Mouse (Mus musculus) ovary, postnatal 10 days (tissue): ENCODE measurements around the gene H1foo.

Experiments used
- DNase-seq: peaks from one replicate; pipeline ENCODE4 v3.0.0; 2022; ENCODE audit warnings: low spot score

H1foo gene

DNA sequence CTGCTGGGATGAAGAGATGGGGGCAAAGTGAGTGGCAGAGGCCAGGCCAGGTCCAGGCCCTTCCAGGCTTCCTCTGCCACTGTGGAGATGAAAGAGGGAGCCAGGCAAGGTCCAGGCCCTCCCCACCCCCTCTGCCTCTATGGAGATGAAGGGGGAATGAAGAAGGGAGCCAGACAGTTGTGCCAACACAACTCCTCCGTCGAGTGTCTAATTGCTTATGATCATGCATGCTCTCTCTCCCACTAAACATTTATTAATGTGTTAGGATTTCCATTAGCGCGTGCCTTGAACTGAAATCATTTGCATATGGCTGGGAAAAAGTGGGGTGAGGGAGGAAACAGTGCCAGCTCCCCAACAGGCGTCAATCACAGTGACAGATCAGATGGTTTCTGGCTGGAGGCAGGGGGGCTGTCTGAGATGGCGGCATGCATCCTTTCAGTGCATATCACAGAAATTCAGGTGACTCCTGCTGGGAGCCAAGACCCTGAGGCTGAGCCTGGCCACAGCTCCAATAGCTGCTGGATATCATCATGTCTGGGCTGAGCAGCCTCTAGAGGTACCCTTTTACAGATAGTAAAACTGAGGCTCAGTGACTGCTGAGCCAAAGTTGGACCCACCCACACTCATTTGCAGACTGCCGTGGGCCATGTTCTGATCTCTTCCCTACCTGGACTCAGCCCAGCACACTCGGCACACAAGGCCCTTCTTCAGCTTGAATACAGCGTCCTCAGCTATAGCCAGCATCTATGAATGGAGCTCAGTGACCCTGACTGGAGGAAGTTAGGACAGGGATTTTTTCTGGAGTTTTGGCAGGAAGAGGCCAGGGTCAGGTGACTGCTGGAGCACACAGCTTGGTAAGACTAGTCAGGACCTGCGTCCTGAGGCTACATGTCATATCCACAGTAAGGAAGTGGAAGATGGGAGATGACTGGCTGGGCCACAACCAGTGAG, 17.2 kb upstream of the H1foo start:
- DNase-seq: no peak

- no peak for DNase-seq
Observed at GRCm38 (mm10) chr6:115930018-115930417, 14.7 kb upstream of the H1foo start.

GRCm38 (mm10) chr6:115931639-115932038, 13.1 kb upstream of the H1foo start, which contains the start of gene Rho:
Gene Rho (plus strand): TSS chr6:115931748.
- no peak for DNase-seq

DNA sequence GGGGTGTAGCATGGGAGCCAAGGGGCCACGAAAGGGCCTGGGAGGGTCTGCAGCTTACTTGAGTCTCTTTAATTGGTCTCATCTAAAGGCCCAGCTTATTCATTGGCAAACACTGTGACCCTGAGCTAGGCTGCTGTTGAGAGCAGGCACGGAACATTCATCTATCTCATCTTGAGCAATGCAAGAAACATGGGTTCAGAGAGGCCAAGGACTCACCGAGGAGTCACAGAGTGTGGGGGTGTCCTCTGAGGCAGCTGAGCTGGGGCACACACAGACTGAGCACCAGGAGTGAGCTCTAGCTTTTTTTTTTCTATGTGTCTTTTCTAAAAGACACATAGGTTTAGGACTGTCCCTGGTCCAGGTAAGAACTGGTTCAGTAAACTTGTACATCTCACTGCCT, 12.3 kb upstream of the H1foo start:
- no peak for DNase-seq

- no peak for DNase-seq
Observed at GRCm38 (mm10) chr6:115935544-115935943, 9.2 kb upstream of the H1foo start.

DNA sequence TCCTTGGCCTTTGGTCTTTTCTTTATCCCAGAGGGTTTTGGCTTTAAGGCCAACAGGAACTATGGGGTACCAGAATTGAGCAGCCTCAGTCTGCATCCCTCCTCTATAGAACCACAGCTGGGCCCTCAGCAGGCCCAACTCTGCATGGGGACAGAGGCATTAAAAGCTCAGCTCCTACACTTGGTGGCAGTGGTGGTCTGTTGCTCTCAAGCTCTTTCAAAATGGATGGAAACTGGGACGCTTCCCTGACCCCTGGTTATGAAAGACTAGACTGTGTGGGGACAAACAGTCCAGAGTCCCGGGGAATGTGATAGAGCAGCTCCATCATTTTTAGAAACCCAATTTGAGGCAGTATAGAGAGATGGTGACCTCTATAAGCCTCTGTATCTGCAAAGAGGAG, 6.7 kb upstream of the H1foo start:
- no peak for DNase-seq

DNA sequence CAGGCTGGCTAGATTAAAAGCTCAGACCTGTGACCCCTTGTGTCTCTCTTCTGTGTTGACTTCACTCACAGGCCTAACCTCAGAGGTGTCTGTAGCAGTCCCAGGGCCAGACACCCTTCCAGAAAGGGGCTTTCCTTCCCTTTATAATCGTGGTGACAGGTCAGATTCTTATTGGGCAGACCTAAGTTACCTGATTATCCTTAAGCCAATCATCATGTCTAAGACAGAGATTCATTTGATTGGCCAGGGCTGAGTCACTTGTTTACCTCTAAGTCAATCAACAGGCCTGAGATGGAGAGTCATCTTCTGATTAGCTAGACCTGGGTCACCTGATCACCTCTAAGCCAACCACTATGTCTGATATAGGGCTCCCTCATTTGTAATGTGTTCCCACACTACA, 5.9 kb upstream of the H1foo start:
- DNase-seq: no peak

DNA sequence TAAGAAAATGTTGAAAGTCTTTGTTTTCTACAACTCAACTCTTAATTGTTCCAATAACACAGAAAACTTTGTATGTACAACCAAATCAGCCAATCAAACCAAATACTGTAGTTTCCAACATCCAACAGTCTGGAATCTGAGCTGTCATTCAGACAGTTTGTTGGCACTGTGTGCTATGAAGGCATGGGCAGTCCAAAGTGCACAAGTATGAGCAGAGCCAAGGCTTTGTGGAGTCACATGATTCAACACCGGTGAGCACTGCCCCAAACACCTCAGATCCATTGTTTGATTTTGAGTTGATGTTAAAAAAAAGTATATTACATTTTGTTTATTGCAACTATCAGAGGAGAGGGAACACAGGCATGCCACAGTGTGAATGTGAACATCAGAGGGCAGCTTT, 4.1 kb upstream of the H1foo start:
- no peak for DNase-seq

GRCm38 (mm10) chr6:115941128-115941527, 3.6 kb upstream of the H1foo start:
- DNase-seq: no peak

DNA sequence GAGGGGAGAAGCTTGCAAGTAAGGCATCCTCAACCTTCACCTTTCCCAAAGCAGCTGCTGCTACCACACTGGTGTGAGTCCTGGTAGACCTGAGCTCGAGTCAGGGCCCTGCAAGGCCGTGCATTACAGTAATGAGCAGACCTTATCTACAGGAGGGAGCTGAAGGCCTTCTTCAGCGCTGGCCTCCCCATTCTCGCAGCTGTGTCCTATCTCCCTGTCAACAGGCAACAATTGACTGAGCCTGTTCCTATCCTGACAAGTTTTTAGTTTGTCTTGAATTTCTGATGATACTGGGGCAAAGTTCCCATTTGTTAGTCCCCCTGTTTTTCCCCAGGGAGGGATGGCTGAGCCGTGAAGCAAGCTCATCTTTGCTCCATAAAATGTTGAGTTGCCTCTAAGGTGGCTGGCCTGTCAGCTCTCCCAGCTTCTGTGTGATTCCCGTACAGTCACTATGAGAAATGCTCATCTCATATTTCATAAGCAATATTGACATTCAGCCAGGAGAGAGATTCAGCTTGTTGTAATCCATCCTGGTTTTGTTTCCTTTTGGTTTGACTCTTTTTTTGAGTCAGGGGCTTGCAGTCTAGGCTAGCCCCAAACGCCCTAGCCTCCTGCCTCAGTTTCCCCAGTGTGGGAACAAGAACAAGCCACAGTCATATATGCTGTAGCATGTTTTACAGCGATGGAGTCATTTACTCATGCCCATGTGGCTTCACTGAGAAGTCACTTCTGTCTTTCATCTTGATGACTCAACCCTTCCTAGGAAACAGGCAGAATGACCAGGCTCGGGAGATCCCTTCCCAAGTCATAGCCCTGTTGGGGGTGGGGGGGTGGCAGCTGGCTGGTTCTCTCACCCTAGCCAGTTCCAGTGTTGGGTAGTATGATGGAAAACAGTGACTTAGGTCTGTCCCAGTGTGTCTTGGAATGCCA, 975 bp upstream of the H1foo start:
- DNase-seq: no peak

GRCm38 (mm10) chr6:115945633-115946032, 895 bp downstream of the H1foo start:
- no peak for DNase-seq

DNA sequence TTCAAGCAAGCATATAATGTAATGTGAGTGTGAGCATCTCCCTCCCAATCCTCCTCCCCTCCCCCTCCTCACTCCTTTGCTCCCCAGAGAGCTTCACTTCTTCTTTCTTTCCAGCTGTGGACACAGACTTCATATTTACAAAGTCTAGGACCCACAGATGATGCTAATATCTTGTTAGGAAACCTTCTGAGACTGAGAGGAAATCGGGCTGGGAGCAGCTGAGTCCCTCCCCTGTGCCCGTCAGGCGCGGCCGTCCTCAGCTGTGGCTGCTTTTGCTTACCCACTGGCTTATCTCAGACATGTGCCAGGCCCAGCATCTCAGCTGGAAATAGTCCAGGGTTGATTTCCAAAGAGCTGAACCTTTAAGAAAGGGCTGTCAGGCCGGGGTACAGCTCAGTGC, 1.7 kb downstream of the H1foo start:
- no peak for DNase-seq

DNA sequence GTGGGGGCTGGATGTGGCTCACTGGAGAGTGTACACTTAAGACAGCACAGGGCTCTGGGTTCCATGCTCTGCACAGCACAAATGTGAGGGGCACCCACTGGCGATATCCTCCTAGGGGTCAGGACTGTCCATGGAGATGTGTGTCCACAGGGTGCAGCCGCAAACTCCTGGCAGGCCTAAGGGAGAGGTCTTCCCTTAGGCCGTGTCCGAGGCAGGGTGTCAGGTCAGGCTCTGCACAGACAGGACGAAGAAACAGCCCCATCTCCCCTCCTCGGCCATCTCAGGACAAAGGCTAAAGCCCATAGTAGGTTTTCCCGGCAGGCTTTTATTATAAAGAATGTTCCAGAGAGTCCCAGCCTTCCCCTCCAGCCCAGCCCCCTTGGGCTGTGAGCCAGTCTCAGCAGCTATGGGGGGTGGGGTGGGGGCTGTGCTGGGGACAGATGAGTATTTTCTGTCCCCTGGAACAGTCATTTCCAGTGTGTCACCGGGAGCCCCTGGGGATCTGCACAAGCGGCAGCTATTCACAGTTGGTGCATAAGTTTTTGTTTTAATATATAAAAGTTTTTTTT, 9.9 kb downstream of the H1foo start:
- no peak for DNase-seq

DNA sequence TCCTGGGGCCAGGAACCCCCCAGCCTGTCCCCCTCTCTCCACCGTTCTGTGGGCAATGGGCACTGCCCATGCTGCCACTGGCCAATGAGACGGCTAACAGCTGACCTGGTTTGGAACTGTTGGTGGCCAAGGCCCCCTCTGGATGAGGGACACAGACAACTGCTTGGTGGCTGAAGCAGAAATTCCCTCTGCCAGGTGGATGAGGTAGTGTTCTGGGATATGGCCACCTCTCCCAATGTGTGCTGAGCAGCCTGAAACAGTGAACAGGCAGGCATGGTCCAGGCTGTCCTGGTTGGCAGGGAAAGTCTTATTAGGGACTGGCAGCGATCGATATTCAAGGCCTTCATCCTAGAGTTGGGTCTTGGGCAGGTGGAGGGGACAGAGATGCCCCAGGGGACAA, 10.4 kb downstream of the H1foo start:
- DNase-seq: no peak

GRCm38 (mm10) chr6:115955664-115956063, 10.9 kb downstream of the H1foo start:
- DNase-seq: no peak

GRCm38 (mm10) chr6:115956418-115956921, 11.7 kb downstream of the H1foo start:
- DNase-seq: no peak

- no peak for DNase-seq
Observed at GRCm38 (mm10) chr6:115956922-115957601, 12.3 kb downstream of the H1foo start.

DNA sequence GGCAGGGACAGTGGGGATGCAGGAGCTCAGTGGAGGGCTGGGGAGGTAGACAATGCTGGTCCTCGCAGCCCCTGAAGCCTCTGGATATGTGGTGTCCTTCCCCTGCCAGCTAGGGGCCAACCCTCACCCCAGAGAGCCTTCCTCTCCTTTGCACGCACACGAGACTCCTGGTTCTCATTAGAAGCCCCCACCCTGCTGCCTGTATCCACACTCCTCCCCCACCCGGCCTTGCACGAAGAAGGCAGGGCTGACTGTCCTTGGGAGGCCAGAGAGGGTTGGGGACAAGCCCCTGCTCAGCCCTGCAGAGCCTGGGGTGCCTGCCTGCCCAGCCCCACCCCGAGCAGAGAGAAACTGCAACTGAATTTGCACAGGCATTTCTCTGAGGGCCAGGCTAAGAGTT, 12.9 kb downstream of the H1foo start:
- DNase-seq: no peak

GRCm38 (mm10) chr6:115958445-115958844, 13.7 kb downstream of the H1foo start:
- no peak for DNase-seq

DNA sequence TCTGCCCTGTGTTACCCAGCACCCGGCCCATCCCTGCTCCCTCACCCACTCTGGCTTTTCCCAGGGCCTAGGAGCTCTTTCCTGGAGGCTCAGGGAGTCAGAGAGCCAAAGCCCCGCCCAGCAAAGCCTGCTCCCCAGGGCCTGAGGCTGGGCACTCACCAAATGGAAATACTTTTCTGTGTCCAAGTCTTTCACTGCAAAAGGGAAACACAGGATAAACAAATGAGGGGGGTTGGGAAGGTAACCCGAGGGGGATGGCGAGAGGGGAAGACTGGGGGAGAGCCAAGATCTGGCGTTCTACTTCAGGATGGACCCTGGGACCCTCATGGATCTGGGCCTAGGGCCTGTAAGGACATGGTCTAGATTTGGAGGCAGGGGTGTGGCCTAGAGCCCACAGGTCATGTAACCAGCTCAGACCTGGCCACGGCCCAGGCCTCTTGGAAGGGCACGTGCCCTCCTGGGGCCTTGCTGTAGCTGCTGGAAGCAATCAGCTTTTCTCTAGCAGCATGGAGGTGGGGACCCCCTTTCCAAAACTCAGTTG, 14.5 kb downstream of the H1foo start:
- peak; percentile 54 for DNase-seq

DNA sequence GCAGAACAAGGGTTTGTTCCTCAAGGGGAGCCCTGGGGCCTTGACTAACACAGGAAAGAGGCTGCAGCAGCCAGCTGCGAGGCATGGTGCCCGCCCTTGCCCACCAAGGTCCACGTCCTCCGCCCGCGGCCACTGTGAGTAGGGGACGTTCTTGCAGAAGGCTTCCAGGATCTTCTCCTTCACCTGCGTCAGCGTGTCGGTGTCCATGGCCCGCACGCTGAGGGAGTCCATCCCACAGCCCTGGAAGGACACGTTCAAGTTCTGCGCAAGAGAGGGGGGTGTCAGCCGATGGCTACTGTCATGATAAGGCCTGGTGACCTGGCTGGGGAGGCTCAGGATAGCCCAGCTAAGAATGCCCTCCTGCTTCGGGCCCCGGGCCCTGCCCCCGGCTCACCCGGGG, 15.6 kb downstream of the H1foo start:
- DNase-seq: no peak
